Mouse (Mus musculus): Measurements from ENCODE around the gene Pafah2. TPM values are rescaled to one million over a fixed set of nuclear protein-coding genes. Genes with fewer than 3 reads are reported as not detected.

The Pafah2 gene
- polyA plus RNA-seq, 1 experiment from 2014 or later = 8.0 TPM

DNA sequence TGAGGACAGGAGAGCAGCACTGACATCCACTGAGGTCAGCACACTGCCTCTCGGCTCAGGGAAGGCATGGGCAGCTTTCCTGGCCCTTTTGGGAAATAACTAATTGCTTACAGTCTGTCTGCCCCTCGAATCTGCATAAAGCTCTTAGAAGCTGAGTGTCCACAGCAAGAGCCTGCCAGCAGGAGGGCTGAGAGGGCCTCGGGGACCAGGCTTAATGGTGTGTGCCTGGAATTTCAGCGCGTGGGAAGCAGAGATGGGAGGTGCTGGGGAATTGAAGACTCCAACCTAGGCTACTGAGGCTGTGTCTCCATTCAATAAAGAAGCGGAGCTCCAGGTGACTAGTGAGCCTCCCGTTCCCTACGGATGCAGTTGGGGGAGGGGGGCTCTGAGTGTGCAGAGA is 78.1 kb downstream of the Pafah2 start:
- H3K9me3 ChIP-seq = no peaks in the 10 kb centered on the region
- no peak overlapping the region for H3K4me3 ChIP-seq
- peaks cover 7% of the 10 kb centered on the region; the same call in 1 of the 2 replicates for H3K4me1 ChIP-seq
- no peak overlapping the region for H3K27ac ChIP-seq
- WGBS = 75% methylated on average over 8 of the region's 8 CpGs
- no peak for DNase-seq (ENCODE audit: low spot score)
- peaks cover 58% of the 10 kb centered on the region for H3K36me3 ChIP-seq
- 0 out of 2 replicates have a peak, but pooled peaks cover 8% of the 10 kb centered on the region for H3K27me3 ChIP-seq (ENCODE audit: insufficient read depth, poor library complexity, severe bottlenecking)

DNA sequence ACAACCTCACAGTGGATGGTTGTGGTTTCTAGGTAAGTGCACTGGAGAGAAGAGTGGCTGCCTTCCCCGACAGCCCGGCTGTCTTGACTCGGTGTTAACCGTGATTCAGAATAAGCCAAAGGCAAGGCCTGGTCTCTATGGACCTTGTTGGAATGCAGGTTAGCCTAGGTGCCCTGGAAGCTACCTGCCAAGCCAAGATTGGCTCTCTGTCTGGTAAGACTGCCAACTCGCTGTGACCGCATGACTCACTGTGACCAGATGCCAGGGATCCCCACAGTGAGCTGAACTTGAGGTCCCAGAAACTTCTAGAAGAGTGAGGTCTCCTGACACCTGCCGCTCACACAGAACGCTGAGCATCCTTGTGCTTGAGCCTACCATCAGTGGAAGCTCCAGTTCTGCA is 80.8 kb downstream of the Pafah2 start:
- 92% methylated on average over 8 of the region's 8 CpGs for WGBS

More for the DNA sequence above, 80.8 kb downstream of the Pafah2 start:
- H3K27me3 ChIP-seq (ENCODE audit: insufficient read depth, poor library complexity, severe bottlenecking) = peaks cover 9% of the 10 kb centered on the region; the same call in 1 of the 2 replicates
- H3K27ac ChIP-seq = no peak overlapping the region
- no peaks in the 10 kb centered on the region for H3K9me3 ChIP-seq
- H3K4me1 ChIP-seq = no peaks in the 10 kb centered on the region
- H3K36me3 ChIP-seq = peaks cover 43% of the 10 kb centered on the region
- no peak overlapping the region for H3K4me3 ChIP-seq
- DNase-seq (ENCODE audit: low spot score) = no peak

Small RNAs within 50 kb of the gene (microRNA-seq; reads per million reads assigned to microRNA genes)
- gene Gm23634 = 1.0 reads per million

Other genes starting within 250 kb of the Pafah2 start
- 28.2 and 31.1 TPM in 2 replicates for gene Cep85, start 209.2 kb upstream of the Pafah2 start, polyA plus RNA-seq (2016; fragmentation: Nextera tagmentation; extraction: Ambion mirVana)
- not detected in 2 replicates for gene Gm7534, start 193.3 kb upstream of the Pafah2 start, polyA plus RNA-seq (2016; fragmentation: Nextera tagmentation; extraction: Ambion mirVana)
- gene Catsper4, start 168.9 kb upstream of the Pafah2 start, polyA plus RNA-seq (2016; fragmentation: Nextera tagmentation; extraction: Ambion mirVana) = not detected in 2 replicates
- 1.2 TPM in 2 replicates for gene Cnksr1, start 157.9 kb upstream of the Pafah2 start, polyA plus RNA-seq (2016; fragmentation: Nextera tagmentation; extraction: Ambion mirVana)
- gene E130218I03Rik, start 152.7 kb upstream of the Pafah2 start, polyA plus RNA-seq (2016; fragmentation: Nextera tagmentation; extraction: Ambion mirVana) = 0.19 and 0.28 TPM in 2 replicates
- gene Zfp593, start 150.7 kb upstream of the Pafah2 start, polyA plus RNA-seq (2016; fragmentation: Nextera tagmentation; extraction: Ambion mirVana) = 13.3 and 15.3 TPM in 2 replicates
- gene Gm30191, start 149.4 kb upstream of the Pafah2 start, polyA plus RNA-seq (2016; fragmentation: Nextera tagmentation; extraction: Ambion mirVana) = not detected in 2 replicates
- gene Grrp1, start 142.2 kb upstream of the Pafah2 start, polyA plus RNA-seq (2016; fragmentation: Nextera tagmentation; extraction: Ambion mirVana) = 6.3 and 8.8 TPM in 2 replicates
- gene Pdik1l, start 108.4 kb upstream of the Pafah2 start, polyA plus RNA-seq (2016; fragmentation: Nextera tagmentation; extraction: Ambion mirVana) = 15.8 and 18.2 TPM in 2 replicates
- 47.5 and 77.0 TPM in 2 replicates for gene Trim63, start 81.2 kb upstream of the Pafah2 start, polyA plus RNA-seq (2016; fragmentation: Nextera tagmentation; extraction: Ambion mirVana)
- gene Slc30a2, start 53.1 kb upstream of the Pafah2 start, polyA plus RNA-seq (2016; fragmentation: Nextera tagmentation; extraction: Ambion mirVana) = 0.09 and 0.36 TPM in 2 replicates
- gene Extl1, start 12.5 kb upstream of the Pafah2 start, polyA plus RNA-seq (2016; fragmentation: Nextera tagmentation; extraction: Ambion mirVana) = 1.9 and 2.8 TPM in 2 replicates
- gene Stmn1, start 72.0 kb downstream of the Pafah2 start, polyA plus RNA-seq (2016; fragmentation: Nextera tagmentation; extraction: Ambion mirVana) = 838 and 1,170 TPM in 2 replicates
- gene Paqr7, start 100.4 kb downstream of the Pafah2 start, polyA plus RNA-seq (2016; fragmentation: Nextera tagmentation; extraction: Ambion mirVana) = 7.8 and 14.5 TPM in 2 replicates
- 16.1 and 17.2 TPM in 2 replicates for gene Aunip, start 114.7 kb downstream of the Pafah2 start, polyA plus RNA-seq (2016; fragmentation: Nextera tagmentation; extraction: Ambion mirVana)
- 155 and 166 TPM in 2 replicates for gene Mtfr1l, start 139.1 kb downstream of the Pafah2 start, polyA plus RNA-seq (2016; fragmentation: Nextera tagmentation; extraction: Ambion mirVana)
- 8.0 and 9.0 TPM in 2 replicates for gene Selenon, start 155.8 kb downstream of the Pafah2 start, polyA plus RNA-seq (2016; fragmentation: Nextera tagmentation; extraction: Ambion mirVana)